Mouse (Mus musculus): ENCODE measurements around the gene Avpr1a. TPM values are rescaled to one million over a fixed set of nuclear protein-coding genes. Genes with fewer than 3 reads are reported as not detected.

Avpr1a gene
- polyA plus RNA-seq (2014; fragmentation: Nextera tagmentation; extraction: Ambion mirVana): 0.79 and 1.3 TPM in 2 replicates

GRCm38 (mm10) chr10:122447861-122448716 lies at the start of gene Avpr1a:
TSS of gene Avpr1a (plus strand) at chr10:122448499.
- ATAC-seq (replicated peaks; ENCODE audit: insufficient number of reproducible peaks, low FRiP score, low TSS enrichment, low read depth) (peak; percentile 40; the same call in 1 of the 2 replicates), DNase-seq (ENCODE audit: low spot score) (peak; percentile 13)
- H3K27me3 ChIP-seq (ENCODE audit: control insufficient read depth, insufficient read depth, low read length): peaks cover 13% of the 10 kb centered on the region
- H3K27ac ChIP-seq (replicated peaks; ENCODE audit: low read depth, low read length): no peak within 1 kb of the TSS
- H3K4me1 ChIP-seq (ENCODE audit: control insufficient read depth, insufficient read depth, low read length): no peaks in the 10 kb centered on the region
- H3K36me3 ChIP-seq (replicated peaks; ENCODE audit: control insufficient read depth, insufficient read depth, low read depth, low read length): no peaks in the 10 kb centered on the region
- H3K4me2 ChIP-seq (ENCODE audit: low read depth, low read length): peak within 1 kb of the TSS; percentile 85
- no peaks in the 10 kb centered on the region for H3K9me3 ChIP-seq (replicated peaks; ENCODE audit: control insufficient read depth, low read length)
- peak within 1 kb of the TSS; percentile 15; the same call in 1 of the 2 replicates for H3K9ac ChIP-seq (replicated peaks; ENCODE audit: low read length)
- WGBS: 6% methylated on average over 34 of the region's 34 CpGs
- H3K4me3 ChIP-seq (ENCODE audit: low read depth, low read length): peak within 1 kb of the TSS; percentile 42

- ATAC-seq (replicated peaks; ENCODE audit: insufficient number of reproducible peaks, low FRiP score, low TSS enrichment, low read depth): no peak
- Histone ChIP-seq H3K27ac (replicated peaks; ENCODE audit: low read depth, low read length) (no peak overlapping the region), H3K9me3 (replicated peaks; ENCODE audit: control insufficient read depth, low read length) (no peaks in the 10 kb centered on the region), H3K4me2 (ENCODE audit: low read depth, low read length) (no peak overlapping the region), H3K4me3 (ENCODE audit: low read depth, low read length) (no peak overlapping the region), H3K36me3 (replicated peaks; ENCODE audit: control insufficient read depth, insufficient read depth, low read depth, low read length) (no peaks in the 10 kb centered on the region), H3K27me3 (ENCODE audit: control insufficient read depth, insufficient read depth, low read length) (no peaks in the 10 kb centered on the region), H3K4me1 (ENCODE audit: control insufficient read depth, insufficient read depth, low read length) (no peaks in the 10 kb centered on the region), H3K9ac (replicated peaks; ENCODE audit: low read length) (no peak overlapping the region)
- DNase-seq (ENCODE audit: low spot score): no peak
- WGBS: 46% methylated on average over 1 of the region's 1 CpGs
These were observed 46.0 kb upstream of the Avpr1a start for GRCm38 (mm10) chr10:122402270-122402669.

- H3K27me3 ChIP-seq (ENCODE audit: control insufficient read depth, insufficient read depth, low read length): no peaks in the 10 kb centered on the region
- H3K27ac ChIP-seq (replicated peaks; ENCODE audit: low read depth, low read length): no peak overlapping the region
- no peaks in the 10 kb centered on the region for H3K4me1 ChIP-seq (ENCODE audit: control insufficient read depth, insufficient read depth, low read length)
- no peaks in the 10 kb centered on the region for H3K9me3 ChIP-seq (replicated peaks; ENCODE audit: control insufficient read depth, low read length)
- ATAC-seq (replicated peaks; ENCODE audit: insufficient number of reproducible peaks, low FRiP score, low TSS enrichment, low read depth) (no peak), DNase-seq (ENCODE audit: low spot score) (no peak)
- H3K36me3 ChIP-seq (replicated peaks; ENCODE audit: control insufficient read depth, insufficient read depth, low read depth, low read length): no peaks in the 10 kb centered on the region
- 89% methylated on average over 6 of the region's 6 CpGs for WGBS
- no peak overlapping the region for H3K4me3 ChIP-seq (ENCODE audit: low read depth, low read length)
- H3K4me2 ChIP-seq (ENCODE audit: low read depth, low read length): no peak overlapping the region
- no peak overlapping the region for H3K9ac ChIP-seq (replicated peaks; ENCODE audit: low read length)
These were observed 42.0 kb upstream of the Avpr1a start for GRCm38 (mm10) chr10:122406333-122406732.

- no peak for ATAC-seq (replicated peaks; ENCODE audit: insufficient number of reproducible peaks, low FRiP score, low TSS enrichment, low read depth)
- DNase-seq (ENCODE audit: low spot score): no peak
- Histone ChIP-seq H3K4me3 (ENCODE audit: low read depth, low read length) (no peak overlapping the region), H3K4me2 (ENCODE audit: low read depth, low read length) (no peak overlapping the region), H3K27me3 (ENCODE audit: control insufficient read depth, insufficient read depth, low read length) (no peaks in the 10 kb centered on the region), H3K36me3 (replicated peaks; ENCODE audit: control insufficient read depth, insufficient read depth, low read depth, low read length) (no peaks in the 10 kb centered on the region), H3K9me3 (replicated peaks; ENCODE audit: control insufficient read depth, low read length) (no peaks in the 10 kb centered on the region), H3K27ac (replicated peaks; ENCODE audit: low read depth, low read length) (no peak overlapping the region), H3K9ac (replicated peaks; ENCODE audit: low read length) (no peak overlapping the region), H3K4me1 (ENCODE audit: control insufficient read depth, insufficient read depth, low read length) (no peaks in the 10 kb centered on the region)
- WGBS: 85% methylated on average over 7 of the region's 7 CpGs
These were observed 39.4 kb upstream of the Avpr1a start for GRCm38 (mm10) chr10:122408697-122409409.

- Histone ChIP-seq H3K27ac (replicated peaks; ENCODE audit: low read depth, low read length) (no peak overlapping the region), H3K4me2 (ENCODE audit: low read depth, low read length) (no peak overlapping the region), H3K9me3 (replicated peaks; ENCODE audit: control insufficient read depth, low read length) (no peaks in the 10 kb centered on the region), H3K4me3 (ENCODE audit: low read depth, low read length) (no peak overlapping the region), H3K9ac (replicated peaks; ENCODE audit: low read length) (no peak overlapping the region), H3K36me3 (replicated peaks; ENCODE audit: control insufficient read depth, insufficient read depth, low read depth, low read length) (no peaks in the 10 kb centered on the region), H3K4me1 (ENCODE audit: control insufficient read depth, insufficient read depth, low read length) (no peaks in the 10 kb centered on the region), H3K27me3 (ENCODE audit: control insufficient read depth, insufficient read depth, low read length) (no peaks in the 10 kb centered on the region)
- no peak for ATAC-seq (replicated peaks; ENCODE audit: insufficient number of reproducible peaks, low FRiP score, low TSS enrichment, low read depth)
- 71% methylated on average over 2 of the region's 2 CpGs for WGBS
- no peak for DNase-seq (ENCODE audit: low spot score)
These were observed 37.5 kb upstream of the Avpr1a start for GRCm38 (mm10) chr10:122410791-122411190.

- no peaks in the 10 kb centered on the region for H3K4me1 ChIP-seq (ENCODE audit: control insufficient read depth, insufficient read depth, low read length)
- no peaks in the 10 kb centered on the region for H3K9me3 ChIP-seq (replicated peaks; ENCODE audit: control insufficient read depth, low read length)
- H3K27me3 ChIP-seq (ENCODE audit: control insufficient read depth, insufficient read depth, low read length): no peaks in the 10 kb centered on the region
- DNase-seq (ENCODE audit: low spot score) (no peak), ATAC-seq (replicated peaks; ENCODE audit: insufficient number of reproducible peaks, low FRiP score, low TSS enrichment, low read depth) (no peak)
- WGBS: 51% methylated on average over 4 of the region's 4 CpGs
- H3K36me3 ChIP-seq (replicated peaks; ENCODE audit: control insufficient read depth, insufficient read depth, low read depth, low read length): no peaks in the 10 kb centered on the region
- no peak overlapping the region for H3K4me3 ChIP-seq (ENCODE audit: low read depth, low read length)
- H3K9ac ChIP-seq (replicated peaks; ENCODE audit: low read length): no peak overlapping the region
- H3K27ac ChIP-seq (replicated peaks; ENCODE audit: low read depth, low read length): no peak overlapping the region
- no peak overlapping the region for H3K4me2 ChIP-seq (ENCODE audit: low read depth, low read length)
These were observed 15.6 kb upstream of the Avpr1a start for GRCm38 (mm10) chr10:122432690-122433089.

- Histone ChIP-seq H3K27ac (replicated peaks; ENCODE audit: low read depth, low read length) (no peak overlapping the region), H3K36me3 (replicated peaks; ENCODE audit: control insufficient read depth, insufficient read depth, low read depth, low read length) (no peaks in the 10 kb centered on the region), H3K27me3 (ENCODE audit: control insufficient read depth, insufficient read depth, low read length) (peaks cover 13% of the 10 kb centered on the region), H3K4me3 (ENCODE audit: low read depth, low read length) (no peak overlapping the region), H3K4me2 (ENCODE audit: low read depth, low read length) (no peak overlapping the region), H3K4me1 (ENCODE audit: control insufficient read depth, insufficient read depth, low read length) (no peaks in the 10 kb centered on the region), H3K9me3 (replicated peaks; ENCODE audit: control insufficient read depth, low read length) (no peaks in the 10 kb centered on the region), H3K9ac (replicated peaks; ENCODE audit: low read length) (no peak overlapping the region)
- DNase-seq (ENCODE audit: low spot score) (peak; percentile 87), ATAC-seq (replicated peaks; ENCODE audit: insufficient number of reproducible peaks, low FRiP score, low TSS enrichment, low read depth) (no peak)
- WGBS: 26% methylated on average over 10 of the region's 10 CpGs
These were observed 1.0 kb upstream of the Avpr1a start for GRCm38 (mm10) chr10:122447275-122447674.
